Mouse (Mus musculus): ENCODE data around the gene Lrrk1. TPM values are rescaled to one million over a fixed set of nuclear protein-coding genes. Genes with fewer than 3 reads are reported as not detected.
"Not testable (repeated sequence)": the region's sequence is repeated elsewhere in the genome, so short reads cannot be mapped to it uniquely, and the experiment has no call there.

Lrrk1 gene
- polyA plus RNA-seq, 1 experiment from 2014 or later, result 10.2 TPM

GRCm38 (mm10) chr7:66196609-66197445 lies 191.3 kb downstream of the Lrrk1 start:
- WGBS, result 83% methylated on average over 11 of the region's 11 CpGs
- H3K27me3 ChIP-seq (ENCODE audit: low read depth, poor library complexity, severe bottlenecking), result no peaks in the 10 kb centered on the region
- H3K9me3 ChIP-seq (replicated peaks), result no peaks in the 10 kb centered on the region
- no peak overlapping the region for H3K4me3 ChIP-seq
- no peak for DNase-seq (ENCODE audit: low spot score)
- no peaks in the 10 kb centered on the region for H3K36me3 ChIP-seq
- H3K27ac ChIP-seq, result peak overlapping the region; percentile 74; the same call in 1 of the 2 replicates
- H3K4me1 ChIP-seq, result peaks cover 33% of the 10 kb centered on the region

DNA sequence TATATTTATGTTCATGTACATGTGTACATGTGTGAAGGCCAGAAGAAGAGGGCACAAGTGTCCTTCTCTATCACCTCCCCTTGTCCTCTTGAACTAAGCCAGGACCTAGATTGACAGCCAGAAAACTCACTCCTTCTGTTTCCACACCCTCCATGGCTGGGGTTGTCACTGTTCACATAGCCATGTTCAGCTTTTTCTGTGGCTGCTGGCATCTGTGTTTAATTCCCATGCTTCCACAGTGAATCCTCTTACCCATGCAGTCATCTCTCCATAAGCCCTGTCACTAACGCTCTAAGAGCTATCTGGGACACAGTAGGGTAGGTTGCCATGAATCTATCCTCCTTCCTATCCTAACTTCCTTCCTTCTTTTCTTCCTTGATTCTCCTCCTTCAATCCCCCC lies 192.3 kb downstream of the Lrrk1 start:
- Histone ChIP-seq H3K4me1 (peaks cover 29% of the 10 kb centered on the region), H3K4me3 (no peak overlapping the region), H3K27me3 (ENCODE audit: low read depth, poor library complexity, severe bottlenecking) (no peaks in the 10 kb centered on the region), H3K9me3 (replicated peaks) (no peaks in the 10 kb centered on the region), H3K27ac (peak overlapping the region; percentile 58; the same call in 1 of the 2 replicates), H3K36me3 (no peaks in the 10 kb centered on the region)
- 89% methylated on average over 1 of the region's 1 CpGs for WGBS
- no peak for DNase-seq (ENCODE audit: low spot score)

DNA sequence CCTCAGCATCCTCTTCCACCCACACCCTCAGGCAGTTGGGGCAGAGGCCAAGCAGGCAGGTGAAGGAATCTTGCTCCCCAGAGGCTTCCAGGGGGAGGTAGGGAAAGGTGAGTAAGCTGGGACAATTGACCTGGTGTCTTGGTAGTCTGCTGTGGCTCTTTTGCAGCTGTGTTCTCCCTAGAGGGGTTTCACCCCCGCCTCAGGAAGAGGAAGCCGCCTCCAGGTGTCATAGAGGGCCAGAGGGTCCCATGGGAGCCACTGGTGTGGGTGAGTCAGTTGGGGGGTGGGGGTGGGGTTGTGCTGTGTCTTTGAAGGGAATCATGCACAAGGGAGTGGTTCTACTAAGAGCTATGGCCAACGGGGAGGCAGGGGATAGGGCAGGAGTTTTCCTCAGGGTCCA lies 193.6 kb downstream of the Lrrk1 start:
- no peaks in the 10 kb centered on the region for H3K9me3 ChIP-seq (replicated peaks)
- H3K27ac ChIP-seq, result no peak overlapping the region
- H3K36me3 ChIP-seq, result no peaks in the 10 kb centered on the region
- no peaks in the 10 kb centered on the region for H3K27me3 ChIP-seq (ENCODE audit: low read depth, poor library complexity, severe bottlenecking)
- peaks cover 17% of the 10 kb centered on the region for H3K4me1 ChIP-seq
- WGBS, result 76% methylated on average over 3 of the region's 3 CpGs
- H3K4me3 ChIP-seq, result no peak overlapping the region
- no peak for DNase-seq (ENCODE audit: low spot score)

- 91% methylated on average over 10 of the region's 10 CpGs for WGBS
- not testable (repeated sequence) for H3K4me3 ChIP-seq; H3K36me3 ChIP-seq; H3K4me1 ChIP-seq; H3K27me3 ChIP-seq (ENCODE audit: low read depth, poor library complexity, severe bottlenecking); H3K27ac ChIP-seq; H3K9me3 ChIP-seq (replicated peaks); DNase-seq (ENCODE audit: low spot score)
These were observed 197.8 kb downstream of the Lrrk1 start for GRCm38 (mm10) chr7:66190385-66190784.

DNA sequence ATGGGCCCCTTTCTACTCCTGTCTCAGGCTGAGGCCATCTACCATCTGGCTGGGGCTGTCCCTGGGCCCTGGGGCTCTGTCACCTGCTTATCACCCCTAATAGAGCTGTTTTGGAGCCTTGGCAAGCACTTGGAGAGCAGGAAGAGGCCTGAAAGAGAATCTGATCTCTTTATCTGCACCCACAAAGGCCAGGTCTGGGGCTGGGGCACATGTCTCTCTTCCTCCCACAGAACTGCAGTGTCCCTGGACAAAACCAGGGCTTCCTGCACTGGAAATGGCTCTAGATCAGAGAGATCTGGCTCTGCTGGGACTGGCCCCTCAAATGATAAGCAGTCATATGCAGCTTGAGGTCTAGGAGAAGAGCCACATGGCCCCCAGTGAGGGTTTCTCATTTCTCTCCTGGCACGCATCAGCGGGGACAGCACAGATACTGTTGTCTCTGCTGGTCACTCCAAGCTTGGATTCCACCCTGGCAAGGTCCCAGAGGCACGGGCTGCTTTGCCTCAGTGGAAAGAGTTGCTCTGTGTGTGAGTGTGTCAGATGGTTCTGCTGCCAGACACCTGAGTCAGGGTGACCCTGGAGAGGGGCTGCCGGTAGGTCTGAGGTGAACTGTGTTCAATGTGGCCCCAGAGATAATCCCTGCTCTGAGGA lies 200.4 kb downstream of the Lrrk1 start:
- H3K4me1 ChIP-seq, result peaks cover 11% of the 10 kb centered on the region
- 87% methylated on average over 4 of the region's 4 CpGs for WGBS
- no peaks in the 10 kb centered on the region for H3K36me3 ChIP-seq
- H3K9me3 ChIP-seq (replicated peaks), result no peaks in the 10 kb centered on the region
- no peak for DNase-seq (ENCODE audit: low spot score)
- no peak overlapping the region for H3K27ac ChIP-seq
- H3K27me3 ChIP-seq (ENCODE audit: low read depth, poor library complexity, severe bottlenecking), result no peaks in the 10 kb centered on the region
- H3K4me3 ChIP-seq, result no peak overlapping the region

DNA sequence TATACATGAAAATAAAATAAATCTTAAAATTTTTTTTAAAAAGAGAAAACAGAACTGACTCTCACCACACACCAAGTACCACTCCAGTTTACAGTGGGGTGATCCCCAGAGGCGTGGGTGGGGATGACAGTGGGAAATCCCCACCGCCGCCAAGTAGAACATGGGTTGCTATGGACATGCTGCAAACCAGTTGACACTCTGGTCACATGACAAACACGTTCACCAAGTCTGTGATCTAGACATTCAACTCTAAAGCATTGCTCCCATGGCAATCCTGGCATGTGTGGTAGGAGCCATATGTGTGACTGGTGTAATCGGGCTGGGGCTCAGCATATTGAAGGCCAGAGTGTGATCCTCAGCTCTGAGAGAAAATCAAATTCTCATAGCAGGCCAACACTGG lies 202.8 kb downstream of the Lrrk1 start:
- H3K27ac ChIP-seq, result no peak overlapping the region
- 93% methylated on average over 5 of the region's 5 CpGs for WGBS

GRCm38 (mm10) chr7:66184026-66184425 lies 204.1 kb downstream of the Lrrk1 start:
- H3K9me3 ChIP-seq (replicated peaks), result no peaks in the 10 kb centered on the region

More for the DNA sequence above, 202.8 kb downstream of the Lrrk1 start:
- no peak for DNase-seq (ENCODE audit: low spot score)
- H3K36me3 ChIP-seq, result no peaks in the 10 kb centered on the region
- H3K4me3 ChIP-seq, result no peak overlapping the region
- no peaks in the 10 kb centered on the region for H3K9me3 ChIP-seq (replicated peaks)
- H3K27me3 ChIP-seq (ENCODE audit: low read depth, poor library complexity, severe bottlenecking), result no peaks in the 10 kb centered on the region
- peaks cover 12% of the 10 kb centered on the region for H3K4me1 ChIP-seq

DNA sequence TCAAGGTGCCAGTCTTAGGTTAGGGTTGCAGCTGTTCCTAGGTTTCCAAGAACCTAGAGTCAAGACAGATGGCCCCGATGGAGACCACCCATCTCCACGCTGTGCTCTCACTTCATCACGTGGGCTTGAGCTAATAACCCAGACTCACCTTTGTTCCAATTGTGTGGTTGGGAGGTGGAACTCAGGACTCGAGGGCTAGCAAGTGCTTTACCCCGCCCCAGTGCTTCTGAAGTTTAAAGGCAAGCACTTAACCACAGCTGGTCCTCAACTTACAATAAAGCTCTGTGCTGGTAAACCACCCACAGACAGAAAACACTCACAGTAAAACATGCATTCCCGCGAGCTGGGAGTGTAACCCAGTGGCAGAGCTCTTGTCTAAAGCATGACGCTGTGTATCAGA lies 204.7 kb downstream of the Lrrk1 start:
- H3K27me3 ChIP-seq (ENCODE audit: low read depth, poor library complexity, severe bottlenecking), result no peaks in the 10 kb centered on the region
- H3K36me3 ChIP-seq, result no peaks in the 10 kb centered on the region
- H3K9me3 ChIP-seq (replicated peaks), result no peaks in the 10 kb centered on the region
- 80% methylated on average over 8 of the region's 8 CpGs for WGBS
- H3K27ac ChIP-seq, result no peak overlapping the region; the same call in 1 of the 2 replicates
- no peak overlapping the region for H3K4me3 ChIP-seq
- peaks cover 20% of the 10 kb centered on the region for H3K4me1 ChIP-seq
- DNase-seq (ENCODE audit: low spot score), result no peak

More at GRCm38 (mm10) chr7:66184026-66184425, 204.1 kb downstream of the Lrrk1 start:
- Histone ChIP-seq H3K4me3 (no peak overlapping the region), H3K27ac (peak overlapping the region; percentile 8; the same call in 1 of the 2 replicates), H3K4me1 (peaks cover 16% of the 10 kb centered on the region), H3K36me3 (no peaks in the 10 kb centered on the region), H3K27me3 (ENCODE audit: low read depth, poor library complexity, severe bottlenecking) (no peaks in the 10 kb centered on the region)
- DNase-seq (ENCODE audit: low spot score), result no peak
- WGBS, result 82% methylated on average over 4 of the region's 4 CpGs

DNA sequence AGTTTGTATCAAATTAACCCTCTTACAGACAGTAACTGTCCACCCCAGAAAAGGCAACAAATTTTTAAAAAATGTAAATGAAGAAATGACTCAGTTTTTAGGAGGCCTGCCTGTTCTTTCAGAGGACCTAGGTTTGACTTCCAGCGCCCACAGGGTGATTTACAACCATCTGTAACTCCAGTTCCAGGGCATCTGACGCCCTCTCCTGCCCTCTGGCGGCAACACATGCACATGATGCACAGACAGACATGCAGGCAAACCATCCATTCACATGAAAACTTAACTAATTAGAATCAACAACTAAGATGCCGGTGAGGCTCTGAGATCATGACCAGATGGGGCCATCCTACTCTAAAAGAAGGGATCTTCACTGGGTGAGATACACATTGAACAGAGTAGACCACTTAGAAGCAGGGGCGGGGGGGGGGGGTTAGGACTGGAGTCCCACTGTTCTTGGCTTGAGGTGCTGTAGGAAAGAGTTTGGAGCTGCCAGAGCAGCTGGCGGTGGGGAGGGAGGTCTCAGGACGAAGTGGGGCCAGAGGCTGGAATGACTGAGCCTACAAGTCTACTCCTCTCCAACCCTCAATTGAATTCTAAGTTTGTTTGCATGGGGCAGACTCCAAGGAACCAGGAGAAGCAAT lies 206.0 kb downstream of the Lrrk1 start:
- Histone ChIP-seq H3K4me3 (no peak overlapping the region), H3K27me3 (ENCODE audit: low read depth, poor library complexity, severe bottlenecking) (no peaks in the 10 kb centered on the region), H3K4me1 (peaks cover 16% of the 10 kb centered on the region; the same call in 1 of the 2 replicates), H3K9me3 (replicated peaks) (no peaks in the 10 kb centered on the region), H3K27ac (no peak overlapping the region), H3K36me3 (no peaks in the 10 kb centered on the region)
- WGBS, result 86% methylated on average over 7 of the region's 7 CpGs
- no peak for DNase-seq (ENCODE audit: low spot score)

DNA sequence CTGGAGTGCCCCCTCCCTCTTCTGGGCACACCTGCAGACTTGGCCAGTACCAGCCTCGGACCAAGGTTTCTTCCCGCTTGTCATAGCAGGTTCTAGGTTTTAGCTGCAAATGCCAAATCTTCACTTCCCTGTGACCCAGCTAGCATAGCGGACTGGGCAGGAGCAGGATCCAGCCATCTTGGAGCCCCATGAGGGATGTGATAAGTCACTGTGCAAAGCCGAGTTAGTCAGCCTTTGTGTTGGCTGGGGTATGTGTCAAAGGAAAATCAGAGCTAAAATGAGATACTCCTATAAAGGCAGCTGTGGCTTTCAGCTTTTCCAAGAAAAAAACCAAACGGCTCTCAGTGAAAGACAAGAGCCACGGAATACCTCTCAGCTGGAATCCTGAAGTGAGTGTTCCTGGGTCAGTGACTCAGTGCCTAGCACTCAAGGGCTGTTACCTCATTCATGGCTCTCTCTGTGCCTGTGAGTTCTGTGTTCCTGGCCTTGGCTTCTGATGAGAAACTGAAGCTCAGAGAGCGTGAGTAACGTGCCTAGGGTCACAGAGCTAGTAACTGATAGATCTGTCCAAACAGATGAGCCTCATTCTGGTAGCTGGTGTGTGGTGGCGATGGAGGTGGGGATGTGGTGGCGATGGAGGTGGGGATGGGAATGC lies 207.3 kb downstream of the Lrrk1 start:
- WGBS, result 91% methylated on average over 10 of the region's 10 CpGs
- H3K36me3 ChIP-seq, result peaks cover 5% of the 10 kb centered on the region
- H3K9me3 ChIP-seq (replicated peaks), result no peaks in the 10 kb centered on the region
- H3K4me3 ChIP-seq, result no peak overlapping the region
- DNase-seq (ENCODE audit: low spot score), result no peak
- peaks cover 16% of the 10 kb centered on the region; the same call in 1 of the 2 replicates for H3K4me1 ChIP-seq
- no peak overlapping the region for H3K27ac ChIP-seq
- no peaks in the 10 kb centered on the region for H3K27me3 ChIP-seq (ENCODE audit: low read depth, poor library complexity, severe bottlenecking)

GRCm38 (mm10) chr7:66180260-66180659 lies 207.9 kb downstream of the Lrrk1 start:
- 87% methylated on average over 3 of the region's 3 CpGs for WGBS
- H3K36me3 ChIP-seq, result peaks cover 11% of the 10 kb centered on the region

DNA sequence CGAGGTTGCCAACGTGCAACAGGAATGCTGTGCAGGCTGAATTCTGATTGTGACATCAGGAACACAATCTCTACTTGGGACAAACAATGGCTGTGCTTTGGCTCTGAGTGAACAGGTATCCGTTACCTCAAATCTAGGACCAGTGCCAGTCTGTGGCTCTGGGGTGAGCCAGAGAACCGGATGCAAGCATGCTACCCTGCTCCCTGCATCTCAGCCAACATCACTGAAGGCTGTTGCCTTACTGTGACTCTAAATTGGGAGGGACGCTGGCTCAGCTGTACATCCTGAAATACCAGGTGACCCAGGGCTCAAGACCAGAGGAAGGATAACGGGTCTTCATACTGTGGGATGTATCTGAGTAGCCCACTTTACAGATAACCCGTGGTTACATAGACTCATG lies 208.4 kb downstream of the Lrrk1 start:
- no peak overlapping the region for H3K27ac ChIP-seq
- peaks cover 16% of the 10 kb centered on the region; the same call in 1 of the 2 replicates for H3K4me1 ChIP-seq
- peaks cover 16% of the 10 kb centered on the region for H3K36me3 ChIP-seq
- H3K27me3 ChIP-seq (ENCODE audit: low read depth, poor library complexity, severe bottlenecking), result no peaks in the 10 kb centered on the region
- H3K9me3 ChIP-seq (replicated peaks), result no peaks in the 10 kb centered on the region
- DNase-seq (ENCODE audit: low spot score), result no peak
- no peak overlapping the region for H3K4me3 ChIP-seq
- 87% methylated on average over 7 of the region's 7 CpGs for WGBS

More at GRCm38 (mm10) chr7:66180260-66180659, 207.9 kb downstream of the Lrrk1 start:
- no peak for DNase-seq (ENCODE audit: low spot score)
- no peaks in the 10 kb centered on the region for H3K27me3 ChIP-seq (ENCODE audit: low read depth, poor library complexity, severe bottlenecking)
- no peak overlapping the region for H3K27ac ChIP-seq
- H3K4me3 ChIP-seq, result no peak overlapping the region
- peaks cover 16% of the 10 kb centered on the region; the same call in 1 of the 2 replicates for H3K4me1 ChIP-seq
- H3K9me3 ChIP-seq (replicated peaks), result no peaks in the 10 kb centered on the region
